Mouse (Mus musculus) liver, adult 2 months (tissue): ENCODE measurements around the gene Csta1. TPM values are rescaled to one million over a fixed set of nuclear protein-coding genes. Genes with fewer than 3 reads are reported as not detected.

ENCODE experiments used
- DNase-seq: peaks from one replicate; pipeline ENCODE4 v3.0.0-alpha.2; 2011; ENCODE audit warnings: low read depth, low spot score; ENCODE audit errors: extremely low read depth
- H3K27ac ChIP-seq: fragments of 200-500 bp; replicated peaks from 2 replicates; pipeline ENCODE4 v1.5.1; 2012; ENCODE audit warnings: low read depth, mild to moderate bottlenecking, control low read depth, inconsistent platforms, low read length; ENCODE audit not compliant: insufficient read depth
- H3K27me3 ChIP-seq: fragments of 200-500 bp; 2 replicates; pipeline ENCODE4 v1.6.1; 2012; ENCODE audit warnings: mild to moderate bottlenecking, moderate library complexity, low read length, inconsistent platforms; ENCODE audit not compliant: control insufficient read depth, insufficient read depth
- H3K36me3 ChIP-seq: fragments of 200-500 bp; 2 replicates; pipeline ENCODE4 v1.6.1; 2012; ENCODE audit warnings: low read length, inconsistent platforms; ENCODE audit not compliant: control insufficient read depth, insufficient read depth
- H3K4me1 ChIP-seq: fragments of 200-500 bp; 2 replicates; pipeline ENCODE4 v1.6.1; 2011; ENCODE audit warnings: low read length; ENCODE audit not compliant: control insufficient read depth, insufficient read depth
- H3K4me3 ChIP-seq: fragments of 200-500 bp; 2 replicates; pipeline ENCODE4 v1.5.1; 2011; ENCODE audit warnings: low read depth, mild to moderate bottlenecking, control low read depth, low read length, moderate library complexity; ENCODE audit not compliant: insufficient read depth
- H3K79me2 ChIP-seq: fragments of 200-500 bp; 2 replicates; pipeline ENCODE4 v1.6.1; 2012; ENCODE audit warnings: inconsistent platforms, mild to moderate bottlenecking, low read length, moderate library complexity; ENCODE audit not compliant: control insufficient read depth, insufficient read depth
- H3K9ac ChIP-seq: fragments of 200-500 bp; 2 replicates; pipeline ENCODE4 v1.6.1; 2012; ENCODE audit warnings: low read depth, mild to moderate bottlenecking, control low read depth, inconsistent platforms, low read length
- CTCF ChIP-seq: fragments of 200-500 bp; IDR thresholded peaks from 2 replicates; pipeline ENCODE4 v1.5.1; 2011; ENCODE audit warnings: low read depth, low read length, control low read depth
- POLR2A ChIP-seq: fragments of 200-500 bp; IDR thresholded peaks from 2 replicates; pipeline ENCODE4 v1.6.1; 2011; ENCODE audit warnings: low read length, control low read depth; ENCODE audit not compliant: insufficient read depth; ENCODE audit errors: extremely low read depth
- WGBS: fragments of 180-500 bp; shearing (Covaris S2); methylation state at CpG from one replicate; pipeline ENCODE4 v1.1.7; 2018; 5-methylcytosine and 5-hydroxymethylcytosine counted together
- polyA plus RNA-seq: library from polyadenylated mRNA; depleted of rRNA; stranded (reverse); fragments of >200 nt; gene quantifications from 2 replicates; pipeline ENCODE4 v1.2.3, GENCODE M21; 2012; rRNA removed
- total RNA-seq: library from RNA; depleted of rRNA; stranded (reverse); fragments of >200 nt; gene quantifications from 2 replicates; pipeline ENCODE4 v1.2.3, GENCODE M21; 2014; rRNA removed

Gene Csta1
- total and polyA plus RNA-seq, 2 experiments, result not detected

DNA sequence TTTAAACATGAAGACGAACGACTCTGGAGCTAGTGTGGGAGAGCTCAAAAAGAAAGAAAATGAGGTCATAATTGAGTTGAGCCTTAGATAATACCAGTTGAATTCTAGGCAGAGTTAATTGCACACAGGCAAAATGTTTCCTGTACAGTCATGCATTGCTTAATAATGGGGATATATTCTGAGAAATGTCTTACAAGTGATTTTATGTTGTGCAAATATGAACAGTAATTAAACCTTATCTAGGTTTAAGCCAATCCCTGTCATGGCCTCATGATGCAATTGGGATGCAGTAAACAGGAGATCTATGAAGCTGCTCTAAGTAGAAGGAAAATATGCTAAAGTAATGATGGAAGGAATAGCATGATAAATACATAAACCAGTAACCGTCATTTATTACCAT is 56.3 kb downstream of the Csta1 start:
- no peak for DNase-seq
- Histone ChIP-seq H3K27ac (no peak overlapping the region), H3K4me3 (no peak overlapping the region), H3K9ac (no peak overlapping the region), H3K4me1 (peaks cover 8% of the 10 kb centered on the region), H3K27me3 (no peaks in the 10 kb centered on the region), H3K36me3 (no peaks in the 10 kb centered on the region), H3K79me2 (peaks cover 15% of the 10 kb centered on the region; the same call in 1 of the 2 replicates)
- 88% methylated on average over 3 of the region's 3 CpGs for WGBS
- TF ChIP-seq CTCF (no peak), POLR2A (no peak)

- peaks cover 24% of the 10 kb centered on the region for H3K79me2 ChIP-seq
- H3K4me1 ChIP-seq, result peaks cover 15% of the 10 kb centered on the region
- H3K27ac ChIP-seq, result peak overlapping the region; percentile 95
- H3K9ac ChIP-seq, result peak overlapping the region; percentile 84
- no peak for DNase-seq
- 6% methylated on average over 8 of the region's 8 CpGs for WGBS
- no peaks in the 10 kb centered on the region for H3K36me3 ChIP-seq
- no peak for TF ChIP-seq POLR2A
- TF ChIP-seq CTCF, result no peak
- H3K4me3 ChIP-seq, result peak overlapping the region; percentile 76
- no peaks in the 10 kb centered on the region for H3K27me3 ChIP-seq
Observed at GRCm38 (mm10) chr16:36072410-36073011, 58.5 kb downstream of the Csta1 start.

DNA sequence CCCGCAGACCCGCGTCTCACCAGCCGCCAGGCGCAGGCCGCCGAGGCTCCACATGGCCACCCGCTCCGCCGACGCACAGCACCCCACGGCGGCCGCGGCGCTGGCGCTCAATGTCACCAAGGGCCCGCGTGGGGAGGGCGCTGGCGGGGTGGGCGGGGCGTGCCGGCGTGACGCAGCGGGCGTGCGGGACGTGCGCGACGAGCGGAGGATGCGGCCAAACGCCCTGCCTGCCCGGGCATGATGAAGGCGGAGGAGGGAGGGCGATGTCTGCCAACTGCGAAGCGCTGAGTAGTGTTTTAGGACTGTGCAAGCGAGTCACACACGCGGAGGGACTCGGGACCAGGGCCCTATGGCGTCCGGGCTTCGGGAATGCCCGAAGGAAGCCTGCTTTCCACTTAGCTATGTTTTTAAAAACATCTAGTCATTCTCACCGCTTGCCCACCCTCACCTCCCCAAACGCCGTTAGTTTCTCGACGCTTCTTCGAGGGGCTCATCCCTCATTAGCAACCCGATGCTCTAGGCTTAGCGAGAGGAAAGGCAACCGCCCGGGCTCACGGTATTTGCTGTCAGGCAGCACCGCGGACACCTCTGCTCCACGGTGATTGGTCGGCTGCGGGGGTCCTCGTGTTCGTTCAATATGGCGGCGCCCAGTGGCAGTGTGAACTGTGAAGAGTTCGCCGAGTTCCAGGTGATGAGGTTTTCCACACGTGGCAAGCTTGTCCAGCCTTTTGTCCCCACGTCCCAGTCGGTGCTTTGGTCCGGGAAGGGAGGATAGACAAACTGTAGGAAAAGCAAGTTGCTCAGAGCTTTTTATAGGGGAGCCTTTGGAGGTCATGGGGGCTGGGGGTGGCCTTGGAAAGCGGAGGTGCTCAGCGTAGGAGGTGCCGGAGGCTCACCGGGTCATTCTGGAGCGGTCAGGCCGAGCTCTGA is 59.3 kb downstream of the Csta1 start, which contains the start of the genes Fam162a and Ccdc58:
TSS of gene Fam162a (minus strand) at position 145 of the 930 bp plus-strand sequence.
TSS of gene Ccdc58 (plus strand) at position 236 of the 930 bp plus-strand sequence.
- TF ChIP-seq POLR2A (peak; percentile 89), CTCF (no peak)
- Histone ChIP-seq H3K9ac (peak within 1 kb of the TSS; percentile 84), H3K4me1 (peaks cover 15% of the 10 kb centered on the region), H3K4me3 (peak within 1 kb of the TSS; percentile 76), H3K79me2 (peaks cover 24% of the 10 kb centered on the region), H3K27ac (peak within 1 kb of the TSS; percentile 95), H3K36me3 (no peaks in the 10 kb centered on the region), H3K27me3 (no peaks in the 10 kb centered on the region)
- DNase-seq, result peak; percentile 77
- WGBS, result under 1% methylated on average over 81 of the region's 81 CpGs

DNA sequence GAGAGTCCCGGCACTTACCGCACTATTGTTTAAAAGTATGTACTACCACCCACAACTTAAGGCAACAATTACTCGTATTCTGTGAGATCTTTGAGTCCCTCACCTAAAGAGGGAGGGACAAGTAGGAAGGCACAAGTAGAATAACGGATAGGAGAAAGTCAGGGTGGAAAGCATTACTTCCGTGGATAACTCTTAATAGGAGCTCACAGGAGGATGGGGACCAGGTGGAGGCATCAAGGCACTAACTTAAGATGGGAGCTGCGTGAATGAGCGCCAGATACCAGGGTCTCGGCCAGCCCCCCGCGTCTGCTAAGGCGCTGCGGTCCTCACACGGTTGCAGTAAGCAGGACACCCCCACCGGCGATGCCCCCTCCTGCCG is 60.0 kb downstream of the Csta1 start:
- under 1% methylated on average over 16 of the region's 16 CpGs for WGBS
- TF ChIP-seq POLR2A (no peak), CTCF (no peak)
- DNase-seq, result peak; percentile 39

More for the DNA sequence above, 60.0 kb downstream of the Csta1 start:
- H3K27ac ChIP-seq, result peak overlapping the region; percentile 86
- no peaks in the 10 kb centered on the region for H3K27me3 ChIP-seq
- peaks cover 24% of the 10 kb centered on the region for H3K79me2 ChIP-seq
- no peaks in the 10 kb centered on the region for H3K36me3 ChIP-seq
- peak overlapping the region; percentile 84 for H3K9ac ChIP-seq
- peaks cover 15% of the 10 kb centered on the region for H3K4me1 ChIP-seq
- peak overlapping the region; percentile 76 for H3K4me3 ChIP-seq

Other genes starting within 250 kb of the Csta1 start
- 36.0 and 63.5 TPM in 2 replicates for gene Parp9, start 192.8 kb downstream of the Csta1 start, total RNA-seq
- gene Parp9, start 192.8 kb downstream of the Csta1 start, polyA plus RNA-seq, result 11.9 and 13.7 TPM in 2 replicates
- 26.0 and 31.6 TPM in 2 replicates for gene Dtx3l, start 192.1 kb downstream of the Csta1 start, total RNA-seq
- gene Dtx3l, start 192.1 kb downstream of the Csta1 start, polyA plus RNA-seq, result 11.2 and 12.2 TPM in 2 replicates
- 21.1 and 21.4 TPM in 2 replicates for gene Kpna1, start 152.5 kb downstream of the Csta1 start, total RNA-seq
- gene Kpna1, start 152.5 kb downstream of the Csta1 start, polyA plus RNA-seq, result 5.7 and 6.1 TPM in 2 replicates
- 1.9 and 2.3 TPM in 2 replicates for gene Wdr5b, start 90.1 kb downstream of the Csta1 start, total RNA-seq
- 0.51 and 0.73 TPM in 2 replicates for gene Wdr5b, start 90.1 kb downstream of the Csta1 start, polyA plus RNA-seq
- 118 and 129 TPM in 2 replicates for gene Fam162a, start 59.6 kb downstream of the Csta1 start, total RNA-seq
- gene Fam162a, start 59.6 kb downstream of the Csta1 start, polyA plus RNA-seq, result 69.3 and 73.4 TPM in 2 replicates
- gene Ccdc58, start 59.6 kb downstream of the Csta1 start, total RNA-seq, result 54.0 and 54.6 TPM in 2 replicates
- 16.2 and 22.3 TPM in 2 replicates for gene Ccdc58, start 59.6 kb downstream of the Csta1 start, polyA plus RNA-seq
- not detected in 2 replicates for gene Stfa2l1, start 25.6 kb upstream of the Csta1 start, total RNA-seq
- not detected in 2 replicates for gene Stfa2l1, start 25.6 kb upstream of the Csta1 start, polyA plus RNA-seq
- gene Gm5483, start 53.0 kb upstream of the Csta1 start, total RNA-seq, result not detected in 2 replicates
- not detected in 2 replicates for gene Gm5483, start 53.0 kb upstream of the Csta1 start, polyA plus RNA-seq
- not detected in 2 replicates for gene Gm5416, start 79.2 kb upstream of the Csta1 start, total RNA-seq
- gene Gm5416, start 79.2 kb upstream of the Csta1 start, polyA plus RNA-seq, result not detected in 2 replicates
- not detected in 2 replicates for gene 2010005H15Rik, start 90.2 kb upstream of the Csta1 start, total RNA-seq
- gene 2010005H15Rik, start 90.2 kb upstream of the Csta1 start, polyA plus RNA-seq, result not detected in 2 replicates
- gene Stfa1, start 145.7 kb upstream of the Csta1 start, total RNA-seq, result not detected in 2 replicates
- not detected in 2 replicates for gene Stfa1, start 145.7 kb upstream of the Csta1 start, polyA plus RNA-seq
- not detected in 2 replicates for gene BC117090, start 203.1 kb upstream of the Csta1 start, total RNA-seq
- not detected in 2 replicates for gene BC117090, start 203.1 kb upstream of the Csta1 start, polyA plus RNA-seq
- not detected in 2 replicates for gene BC100530, start 236.5 kb upstream of the Csta1 start, total RNA-seq
- gene BC100530, start 236.5 kb upstream of the Csta1 start, polyA plus RNA-seq, result not detected in 2 replicates